Mouse (Mus musculus): ENCODE measurements around the gene Olfr898.

DNA sequence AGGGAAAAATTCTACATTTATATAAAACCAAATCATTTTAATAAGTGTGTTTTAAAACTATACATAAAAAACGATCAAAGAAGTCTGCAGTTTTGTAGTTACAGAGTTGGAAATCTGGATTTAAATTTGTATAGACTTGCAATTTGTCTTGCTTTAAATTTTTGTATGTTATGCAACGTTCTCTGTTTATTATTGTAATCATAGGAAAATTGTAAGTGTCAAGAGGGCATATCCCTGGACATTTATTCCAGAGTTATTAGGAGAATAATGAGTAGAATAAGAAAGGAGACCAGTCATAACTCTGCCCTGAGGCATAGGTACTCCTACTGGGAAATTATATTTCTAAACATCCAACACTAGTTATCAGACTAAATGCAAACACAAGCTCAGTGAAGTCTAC, 28.6 kb downstream of the Olfr898 start, which contains the start of gene Olfr251:
- TF ChIP-seq HCFC1 (IDR thresholded peaks at IDR 0.05; ENCODE audit: borderline replicate concordance, insufficient read depth, low read length) = no peak
- TF ChIP-seq ZC3H11A (IDR thresholded peaks at IDR 0.05; ENCODE audit: borderline replicate concordance, low read depth, low read length) = no peak
- no peak for TF ChIP-seq ZNF384 (IDR thresholded peaks at IDR 0.05; ENCODE audit: low read depth, low read length)
- no peak for TF ChIP-seq MAFK (IDR thresholded peaks at IDR 0.05; ENCODE audit: insufficient read depth, low read depth, low read length)
- TF ChIP-seq CHD2 (IDR thresholded peaks at IDR 0.05; ENCODE audit: low read depth, low read length) = no peak

All from ES-E14 (cell line).